Mouse (Mus musculus): ENCODE data around the gene Gm9970. TPM values are rescaled to one million over a fixed set of nuclear protein-coding genes. Genes with fewer than 3 reads are reported as not detected.

The Gm9970 gene
- polyA plus RNA-seq, 1 experiment from 2014 or later: not detected

GRCm38 (mm10) chr5:31254901-31255300 lies 13.9 kb upstream of the Gm9970 start:
- Histone ChIP-seq H3K9ac (no peak overlapping the region), H3K27me3 (no peaks in the 10 kb centered on the region), H3K4me3 (replicated peaks) (no peak overlapping the region), H3K36me3 (peaks cover 41% of the 10 kb centered on the region), H3K27ac (no peak overlapping the region), H3K4me1 (replicated peaks) (peaks cover 29% of the 10 kb centered on the region), H3K4me2 (no peak overlapping the region), H3K9me3 (replicated peaks) (no peaks in the 10 kb centered on the region)
- WGBS (ENCODE audit: insufficient replicate concordance): 60% methylated on average over 8 of the region's 8 CpGs
- no peak for DNase-seq
- 0 out of 2 replicates have a peak, but pooled peaks have one; percentile 24 for ATAC-seq (ENCODE audit: low read depth)

DNA sequence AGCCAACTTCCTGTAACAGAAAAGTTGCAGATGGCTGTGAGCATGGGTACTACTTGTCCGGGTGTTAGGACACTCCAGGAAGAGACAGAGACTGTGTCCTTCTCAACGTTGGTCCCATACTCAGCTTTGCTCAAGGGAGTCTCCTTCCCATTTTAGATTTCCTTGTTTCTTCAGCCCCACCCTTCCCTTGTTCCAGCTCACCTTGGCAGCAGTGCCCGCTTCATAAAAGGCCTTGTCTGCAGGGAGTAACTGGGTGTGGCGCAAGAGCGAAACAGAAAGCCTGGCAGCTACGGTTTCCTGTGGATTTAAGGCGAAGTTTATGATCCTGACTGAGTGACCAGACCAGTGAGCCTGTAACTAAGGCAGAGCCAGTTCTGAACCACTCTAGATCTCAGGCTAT lies 13.4 kb upstream of the Gm9970 start:
- Histone ChIP-seq H3K36me3 (peaks cover 45% of the 10 kb centered on the region), H3K4me3 (replicated peaks) (no peak overlapping the region), H3K4me2 (no peak overlapping the region), H3K27ac (no peak overlapping the region), H3K27me3 (no peaks in the 10 kb centered on the region), H3K9me3 (replicated peaks) (no peaks in the 10 kb centered on the region), H3K4me1 (replicated peaks) (peaks cover 29% of the 10 kb centered on the region), H3K9ac (no peak overlapping the region)
- WGBS (ENCODE audit: insufficient replicate concordance): 67% methylated on average over 7 of the region's 7 CpGs
- ATAC-seq (ENCODE audit: low read depth): no peak
- no peak for DNase-seq

GRCm38 (mm10) chr5:31253806-31254205 lies 12.8 kb upstream of the Gm9970 start:
- 85% methylated on average over 8 of the region's 8 CpGs for WGBS (ENCODE audit: insufficient replicate concordance)
- Histone ChIP-seq H3K9me3 (replicated peaks) (no peaks in the 10 kb centered on the region), H3K9ac (no peak overlapping the region), H3K27ac (no peak overlapping the region), H3K4me2 (no peak overlapping the region), H3K4me1 (replicated peaks) (peaks cover 29% of the 10 kb centered on the region), H3K36me3 (peaks cover 52% of the 10 kb centered on the region), H3K27me3 (no peaks in the 10 kb centered on the region), H3K4me3 (replicated peaks) (no peak overlapping the region)
- DNase-seq (no peak), ATAC-seq (ENCODE audit: low read depth) (no peak)

GRCm38 (mm10) chr5:31252795-31253545 lies 11.9 kb upstream of the Gm9970 start:
- H3K4me2 ChIP-seq: no peak overlapping the region
- ATAC-seq (ENCODE audit: low read depth) (no peak), DNase-seq (no peak)
- no peaks in the 10 kb centered on the region for H3K27me3 ChIP-seq
- H3K36me3 ChIP-seq: peaks cover 60% of the 10 kb centered on the region
- peaks cover 29% of the 10 kb centered on the region for H3K4me1 ChIP-seq (replicated peaks)
- H3K9ac ChIP-seq: no peak overlapping the region
- no peaks in the 10 kb centered on the region for H3K9me3 ChIP-seq (replicated peaks)
- 79% methylated on average over 16 of the region's 16 CpGs for WGBS (ENCODE audit: insufficient replicate concordance)
- no peak overlapping the region for H3K4me3 ChIP-seq (replicated peaks)
- H3K27ac ChIP-seq: no peak overlapping the region

- DNase-seq (no peak), ATAC-seq (ENCODE audit: low read depth) (no peak)
- Histone ChIP-seq H3K27ac (no peak overlapping the region), H3K9me3 (replicated peaks) (no peaks in the 10 kb centered on the region), H3K27me3 (no peaks in the 10 kb centered on the region), H3K9ac (0 out of 2 replicates have a peak overlapping the region, but pooled peaks have one; percentile 36), H3K4me2 (peak overlapping the region; percentile 68), H3K4me1 (replicated peaks) (peaks cover 29% of the 10 kb centered on the region), H3K36me3 (peaks cover 68% of the 10 kb centered on the region), H3K4me3 (replicated peaks) (peak overlapping the region; percentile 53)
- WGBS (ENCODE audit: insufficient replicate concordance): 70% methylated on average over 10 of the region's 10 CpGs
These were observed 11.1 kb upstream of the Gm9970 start for GRCm38 (mm10) chr5:31252151-31252550.

- H3K4me1 ChIP-seq (replicated peaks): peaks cover 29% of the 10 kb centered on the region
- H3K4me3 ChIP-seq (replicated peaks): peak within 1 kb of the TSS; percentile 53
- DNase-seq (peak; percentile 32), ATAC-seq (ENCODE audit: low read depth) (peak; percentile 78)
- H3K4me2 ChIP-seq: peak within 1 kb of the TSS; percentile 68
- H3K9me3 ChIP-seq (replicated peaks): no peaks in the 10 kb centered on the region
- 62% methylated on average over 47 of the region's 47 CpGs for WGBS (ENCODE audit: insufficient replicate concordance)
- H3K9ac ChIP-seq: peak within 1 kb of the TSS; percentile 36; the same call in 1 of the 2 replicates
- H3K27me3 ChIP-seq: no peaks in the 10 kb centered on the region
- peaks cover 73% of the 10 kb centered on the region for H3K36me3 ChIP-seq
- no peak within 1 kb of the TSS for H3K27ac ChIP-seq
These were observed 10.6 kb upstream of the Gm9970 start, which contains the start of gene Krtcap3 for GRCm38 (mm10) chr5:31251541-31252101. Krtcap3 (plus strand) TSS chr5:31251691.

- H3K4me3 ChIP-seq (replicated peaks): no peak overlapping the region
- 82% methylated on average over 4 of the region's 4 CpGs for WGBS (ENCODE audit: insufficient replicate concordance)
- H3K27me3 ChIP-seq: no peaks in the 10 kb centered on the region
- DNase-seq (no peak), ATAC-seq (ENCODE audit: low read depth) (no peak)
- no peak overlapping the region for H3K9ac ChIP-seq
- peaks cover 83% of the 10 kb centered on the region for H3K36me3 ChIP-seq
- peaks cover 29% of the 10 kb centered on the region for H3K4me1 ChIP-seq (replicated peaks)
- no peak overlapping the region for H3K27ac ChIP-seq
- no peaks in the 10 kb centered on the region for H3K9me3 ChIP-seq (replicated peaks)
- no peak overlapping the region; the same call in 1 of the 2 replicates for H3K4me2 ChIP-seq
These were observed 9.7 kb upstream of the Gm9970 start for GRCm38 (mm10) chr5:31250716-31251115.

GRCm38 (mm10) chr5:31242191-31242590 lies 1.2 kb upstream of the Gm9970 start:
- 22% methylated on average over 10 of the region's 10 CpGs for WGBS (ENCODE audit: insufficient replicate concordance)
- Histone ChIP-seq H3K4me1 (replicated peaks) (peaks cover 15% of the 10 kb centered on the region), H3K4me2 (peak overlapping the region; percentile 85), H3K4me3 (replicated peaks) (peak overlapping the region; percentile 94), H3K27me3 (no peaks in the 10 kb centered on the region), H3K27ac (no peak overlapping the region), H3K36me3 (peaks cover 36% of the 10 kb centered on the region), H3K9me3 (replicated peaks) (no peaks in the 10 kb centered on the region), H3K9ac (peak overlapping the region; percentile 94)
- DNase-seq (no peak), ATAC-seq (ENCODE audit: low read depth) (no peak)

DNA sequence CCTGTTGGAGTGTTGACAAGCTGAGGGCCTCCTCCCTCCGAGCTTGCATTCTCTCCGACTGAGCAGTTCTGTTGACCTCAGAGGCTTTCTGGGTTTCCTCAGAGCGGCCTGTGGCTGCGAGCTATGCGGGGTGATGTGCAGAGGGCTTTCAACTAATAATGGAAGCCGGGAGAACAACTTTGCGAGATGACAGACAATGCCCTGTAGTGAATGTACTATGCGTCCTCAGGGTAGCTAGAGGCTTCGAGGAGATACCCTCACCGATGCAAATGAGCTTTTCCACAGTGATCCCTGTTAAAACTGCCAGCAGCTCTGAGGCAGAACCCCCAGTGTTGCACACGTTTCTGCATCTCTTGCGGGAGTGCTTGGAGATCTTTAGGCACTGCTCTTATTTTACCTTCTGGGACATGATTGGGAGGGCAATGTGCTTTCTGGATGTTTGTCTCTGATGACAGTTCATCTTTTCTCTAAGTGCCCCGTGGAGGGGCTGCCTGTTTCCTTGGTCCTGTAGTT lies 546 bp upstream of the Gm9970 start:
- Histone ChIP-seq H3K4me1 (replicated peaks) (peaks cover 15% of the 10 kb centered on the region), H3K9ac (peak overlapping the region; percentile 94), H3K4me3 (replicated peaks) (peak overlapping the region; percentile 94), H3K27ac (peak overlapping the region; percentile 96), H3K4me2 (peak overlapping the region; percentile 85), H3K9me3 (replicated peaks) (no peaks in the 10 kb centered on the region), H3K27me3 (no peaks in the 10 kb centered on the region), H3K36me3 (peaks cover 30% of the 10 kb centered on the region)
- ATAC-seq (ENCODE audit: low read depth) (no peak), DNase-seq (no peak)
- under 1% methylated on average over 13 of the region's 13 CpGs for WGBS (ENCODE audit: insufficient replicate concordance)

DNA sequence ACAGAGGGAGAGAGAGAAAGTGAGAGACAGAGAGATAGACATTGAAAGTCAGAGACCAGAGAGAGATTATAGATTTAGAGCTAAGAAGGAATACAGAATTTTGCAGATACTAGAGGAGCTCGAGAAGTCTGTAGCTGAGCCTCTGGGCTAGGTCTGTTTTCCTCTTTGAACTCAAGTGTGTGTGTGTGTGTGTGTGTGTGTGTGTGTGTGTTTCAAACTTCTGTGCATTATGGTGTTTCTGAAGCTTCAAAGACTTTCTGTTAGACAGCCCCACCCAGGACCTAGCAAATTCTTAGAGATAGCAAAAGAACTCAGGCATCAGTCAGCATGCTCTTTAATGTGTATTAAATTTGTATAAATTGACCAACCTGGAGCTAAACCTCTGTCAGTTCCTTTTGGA lies 14.4 kb downstream of the Gm9970 start:
- DNase-seq (no peak), ATAC-seq (ENCODE audit: low read depth) (no peak)
- WGBS (ENCODE audit: insufficient replicate concordance): 64% methylated on average over 1 of the region's 1 CpGs
- H3K4me3 ChIP-seq (replicated peaks): no peak overlapping the region
- no peaks in the 10 kb centered on the region for H3K9me3 ChIP-seq (replicated peaks)
- H3K4me2 ChIP-seq: no peak overlapping the region
- no peak overlapping the region for H3K27ac ChIP-seq
- no peaks in the 10 kb centered on the region for H3K36me3 ChIP-seq
- H3K9ac ChIP-seq: no peak overlapping the region
- peaks cover 5% of the 10 kb centered on the region for H3K4me1 ChIP-seq (replicated peaks)
- H3K27me3 ChIP-seq: no peaks in the 10 kb centered on the region

DNA sequence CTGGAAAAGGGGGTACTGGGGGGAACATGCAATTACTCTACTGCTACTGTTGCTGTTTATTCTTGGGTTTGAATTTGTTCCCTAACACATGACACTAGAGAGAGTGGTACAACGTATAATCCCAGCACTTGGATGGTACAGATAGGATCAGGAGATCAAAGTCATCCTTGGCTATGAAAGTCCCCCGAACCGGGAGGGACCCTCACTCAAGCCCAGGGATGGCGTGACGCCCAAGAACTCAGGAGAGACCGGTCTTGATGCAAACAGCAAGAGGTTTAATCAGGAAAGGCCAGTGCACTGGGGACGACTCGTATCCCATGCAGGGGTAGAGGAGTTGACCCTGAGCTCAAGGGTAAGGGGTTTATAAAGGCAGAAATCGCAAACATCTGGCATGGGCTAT lies 18.3 kb downstream of the Gm9970 start:
- Histone ChIP-seq H3K36me3 (no peaks in the 10 kb centered on the region), H3K9ac (no peak overlapping the region), H3K4me1 (replicated peaks) (peaks cover 25% of the 10 kb centered on the region), H3K4me3 (replicated peaks) (no peak overlapping the region), H3K27me3 (no peaks in the 10 kb centered on the region), H3K4me2 (no peak overlapping the region), H3K27ac (no peak overlapping the region), H3K9me3 (replicated peaks) (no peaks in the 10 kb centered on the region)
- no peak for DNase-seq
- WGBS (ENCODE audit: insufficient replicate concordance): 83% methylated on average over 9 of the region's 9 CpGs
- ATAC-seq (ENCODE audit: low read depth): no peak
